Mouse (Mus musculus) forebrain, embryonic 11.5 days (tissue): ENCODE results near the gene Golm1. TPM values are rescaled to one million over a fixed set of nuclear protein-coding genes. Genes with fewer than 3 reads are reported as not detected.

ENCODE experiments used
- ATAC-seq: fragments of 200-750 bp; cut with Nextera tagmentation; replicated peaks from 2 replicates; pipeline ENCODE4 v1.8.0; 2017; ENCODE audit warnings: moderate TSS enrichment; ENCODE audit not compliant: low FRiP score
- DNase-seq: peaks from one replicate; pipeline ENCODE4 v3.0.0-alpha.2; 2017; ENCODE audit warnings: low spot score
- H3K27ac ChIP-seq: fragments of 300-500 bp; sonication (generic); 2 replicates; pipeline ENCODE4 v1.5.1; 2014; ENCODE audit warnings: low read depth, low read length
- H3K27me3 ChIP-seq: fragments of 300-500 bp; sonication (generic); 2 replicates; pipeline ENCODE4 v1.6.1; 2014; ENCODE audit warnings: mild to moderate bottlenecking, low read length, mixed read lengths; ENCODE audit not compliant: control insufficient read depth, insufficient read depth
- H3K36me3 ChIP-seq: fragments of 300-500 bp; sonication (generic); 2 replicates; pipeline ENCODE4 v1.6.1; 2014; ENCODE audit warnings: mild to moderate bottlenecking, low read length, moderate library complexity, mixed read lengths; ENCODE audit not compliant: control insufficient read depth, insufficient read depth
- H3K4me1 ChIP-seq: fragments of 300-500 bp; sonication (generic); replicated peaks from 2 replicates; pipeline ENCODE4 v1.6.1; 2014; ENCODE audit warnings: low read length, mixed read lengths; ENCODE audit not compliant: control insufficient read depth, insufficient read depth
- H3K4me2 ChIP-seq: fragments of 300-500 bp; sonication (generic); 2 replicates; pipeline ENCODE4 v1.6.1; 2014; ENCODE audit warnings: low read depth, mild to moderate bottlenecking, low read length, moderate library complexity, mixed read lengths; ENCODE audit not compliant: severe bottlenecking
- H3K4me3 ChIP-seq: fragments of 300-500 bp; sonication (generic); 2 replicates; pipeline ENCODE4 v1.5.1; 2014; ENCODE audit warnings: low read depth, low read length
- H3K9ac ChIP-seq: fragments of 300-500 bp; sonication (generic); 2 replicates; pipeline ENCODE4 v1.6.1; 2014; ENCODE audit warnings: low read length
- H3K9me3 ChIP-seq: fragments of 300-500 bp; sonication (generic); 2 replicates; pipeline ENCODE4 v1.6.1; 2016; ENCODE audit warnings: low read length, mixed read lengths; ENCODE audit not compliant: control insufficient read depth
- WGBS: fragments of 180-500 bp; shearing (Covaris S2); extraction: QIAGEN DNeasy Blood & Tissue Kit; methylation state at CpG from one replicate; pipeline ENCODE4 v1.1.7; 2014; 5-methylcytosine and 5-hydroxymethylcytosine counted together
- polyA plus RNA-seq: library from polyadenylated mRNA; unstranded; fragments of >200 nt; fragmentation: Nextera tagmentation; extraction: Ambion mirVana; gene quantifications from 2 replicates; pipeline ENCODE4 v1.2.1, GENCODE M21; 2014

The Golm1 gene
- polyA plus RNA-seq, 1 experiment from 2014 or later = 131 TPM

- no peaks in the 10 kb centered on the region for H3K27me3 ChIP-seq
- 82% methylated on average over 4 of the region's 4 CpGs for WGBS
- peaks cover 5% of the 10 kb centered on the region; the same call in 1 of the 2 replicates for H3K4me1 ChIP-seq
- H3K4me2 ChIP-seq = no peak overlapping the region
- DNase-seq = no peak
- H3K9me3 ChIP-seq = no peaks in the 10 kb centered on the region
- H3K36me3 ChIP-seq = no peaks in the 10 kb centered on the region; the same call in none of the 2 replicates
- no peak for ATAC-seq
- H3K9ac ChIP-seq = no peak overlapping the region
- H3K27ac ChIP-seq = no peak overlapping the region
- H3K4me3 ChIP-seq = no peak overlapping the region
These were observed 85.9 kb downstream of the Golm1 start for GRCm38 (mm10) chr13:59589672-59590071.

DNA sequence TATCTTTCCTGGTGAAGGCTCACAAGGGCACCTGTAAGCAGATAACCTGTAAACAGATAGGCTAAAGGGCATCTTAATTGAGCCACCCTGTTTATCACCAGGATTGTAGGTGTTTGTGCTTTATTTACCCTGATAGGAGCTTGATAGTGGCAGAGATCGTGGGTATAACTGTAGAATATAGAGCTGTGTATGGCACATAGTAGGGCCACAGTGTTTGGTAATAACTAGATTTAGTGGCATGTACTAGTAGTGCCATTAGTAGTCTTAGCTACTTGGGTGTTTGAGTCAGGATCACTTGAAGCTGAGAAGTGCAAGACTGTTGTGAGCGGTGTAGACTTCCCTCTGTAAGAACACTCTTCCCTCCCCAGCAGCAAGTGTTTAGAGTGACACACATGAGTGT lies 88.4 kb downstream of the Golm1 start:
- no peak overlapping the region for H3K4me2 ChIP-seq
- DNase-seq (no peak), ATAC-seq (no peak)
- no peak overlapping the region for H3K4me3 ChIP-seq
- no peaks in the 10 kb centered on the region; the same call in none of the 2 replicates for H3K36me3 ChIP-seq
- no peaks in the 10 kb centered on the region for H3K9me3 ChIP-seq
- H3K27me3 ChIP-seq = no peaks in the 10 kb centered on the region
- H3K9ac ChIP-seq = no peak overlapping the region
- no peak overlapping the region for H3K27ac ChIP-seq
- H3K4me1 ChIP-seq = peaks cover 8% of the 10 kb centered on the region; the same call in 1 of the 2 replicates
- 92% methylated on average over 2 of the region's 2 CpGs for WGBS

DNA sequence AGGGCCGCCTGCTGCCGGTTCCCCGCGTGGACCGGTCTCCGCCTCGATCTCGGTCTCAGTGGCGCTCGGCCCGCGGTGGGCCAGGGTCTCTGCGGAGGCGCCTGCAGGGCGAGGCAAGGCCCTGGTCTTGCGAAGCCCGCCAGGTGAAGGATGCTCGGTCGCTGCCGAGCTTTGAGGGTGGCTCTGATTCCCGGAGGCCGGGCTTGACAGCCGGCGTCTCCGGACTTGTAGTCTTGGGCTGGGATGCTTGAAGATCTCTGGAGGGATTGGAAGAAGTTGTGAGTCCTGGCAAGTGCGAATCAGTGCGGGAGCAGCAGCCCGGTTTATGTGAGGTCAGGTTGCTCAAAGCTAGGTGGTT lies 90.0 kb downstream of the Golm1 start:
- DNase-seq = peak; percentile 82

GRCm38 (mm10) chr13:59584947-59585647 lies 90.5 kb downstream of the Golm1 start, which contains the start of the genes Agtpbp1 and Naa35:
Agtpbp1 (minus strand) TSS chr13:59585227.
Naa35 (plus strand) TSS chr13:59585259.
- peak within 1 kb of the TSS; percentile 91 for H3K4me2 ChIP-seq
- peak within 1 kb of the TSS; percentile 92 for H3K4me3 ChIP-seq
- DNase-seq = peak; percentile 100
- peak; percentile 97 for ATAC-seq
- no peaks in the 10 kb centered on the region for H3K27me3 ChIP-seq
- WGBS = under 1% methylated on average over 68 of the region's 83 CpGs
- peak within 1 kb of the TSS; percentile 64 for H3K27ac ChIP-seq
- no peaks in the 10 kb centered on the region; the same call in none of the 2 replicates for H3K36me3 ChIP-seq
- H3K9me3 ChIP-seq = no peaks in the 10 kb centered on the region
- H3K4me1 ChIP-seq = peaks cover 8% of the 10 kb centered on the region; the same call in 1 of the 2 replicates
- H3K9ac ChIP-seq = peak within 1 kb of the TSS; percentile 86

More for the DNA sequence above, 90.0 kb downstream of the Golm1 start:
- peak overlapping the region; percentile 91 for H3K4me2 ChIP-seq
- peaks cover 8% of the 10 kb centered on the region; the same call in 1 of the 2 replicates for H3K4me1 ChIP-seq
- H3K4me3 ChIP-seq = peak overlapping the region; percentile 92
- H3K36me3 ChIP-seq = no peaks in the 10 kb centered on the region; the same call in none of the 2 replicates
- H3K9me3 ChIP-seq = no peaks in the 10 kb centered on the region
- H3K27ac ChIP-seq = peak overlapping the region; percentile 64
- H3K27me3 ChIP-seq = no peaks in the 10 kb centered on the region
- H3K9ac ChIP-seq = peak overlapping the region; percentile 86
- ATAC-seq = no peak
- 0% methylated on average over 28 of the region's 28 CpGs for WGBS

Other genes starting within 250 kb of the Golm1 start
- 20.4 and 21.0 TPM in 2 replicates for gene Agtpbp1, start 90.6 kb downstream of the Golm1 start, polyA plus RNA-seq
- gene Naa35, start 90.6 kb downstream of the Golm1 start, polyA plus RNA-seq = 102 TPM in 2 replicates
- gene 4921517D22Rik, start 18.3 kb upstream of the Golm1 start, polyA plus RNA-seq = not detected in 2 replicates
- gene Spata31d1a, start 34.5 kb upstream of the Golm1 start, polyA plus RNA-seq = not detected in 2 replicates
- gene Spata31d1b, start 36.5 kb upstream of the Golm1 start, polyA plus RNA-seq = not detected in 2 replicates
- not detected in 2 replicates for gene Spata31d1d, start 55.9 kb upstream of the Golm1 start, polyA plus RNA-seq
- 0.16 TPM in 1 of 2 replicates, not detected in the other for gene 1700014D04Rik, start 70.9 kb upstream of the Golm1 start, polyA plus RNA-seq
- gene Isca1, start 94.0 kb upstream of the Golm1 start, polyA plus RNA-seq = 113 and 116 TPM in 2 replicates
- gene Gm49354, start 106.4 kb upstream of the Golm1 start, polyA plus RNA-seq = not detected in 2 replicates
- 46.4 and 55.5 TPM in 2 replicates for gene Tut7, start 147.3 kb upstream of the Golm1 start, polyA plus RNA-seq